In the genomic region with DNA sequence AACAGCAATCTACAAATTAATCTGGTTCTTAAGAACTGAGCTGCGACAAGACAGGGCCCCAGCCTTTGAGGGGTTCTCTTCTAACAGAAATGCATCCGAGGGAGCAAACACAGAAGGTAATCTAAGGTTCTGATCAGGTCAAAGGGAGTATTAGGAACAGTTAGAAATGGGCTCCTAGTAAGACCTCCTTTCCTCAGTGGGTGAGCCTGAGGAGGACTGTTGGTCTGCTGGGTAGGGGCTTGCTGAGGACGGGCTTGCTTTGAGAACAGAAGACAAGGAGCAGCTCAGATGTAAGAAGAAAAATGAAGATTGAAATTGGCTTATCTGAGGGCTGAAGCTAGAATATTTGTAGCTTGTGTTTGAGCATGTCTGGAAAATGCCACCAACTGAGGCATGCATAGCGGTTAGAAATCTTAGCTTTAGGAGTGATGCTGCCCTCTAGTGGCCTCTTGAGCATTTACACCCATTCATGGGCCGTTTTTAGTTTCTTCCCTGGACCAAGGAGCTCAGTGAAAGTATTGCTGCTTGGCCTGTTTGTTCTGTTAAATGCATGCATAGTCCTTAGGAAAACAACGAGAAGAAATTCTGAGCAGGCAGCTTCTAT, we compare ENCODE assay signal across 8 mouse cellular contexts. TPM values are rescaled to one million over a fixed set of nuclear protein-coding genes. Genes with fewer than 3 reads are reported as not detected.
DNase-seq lines count a peak whose midpoint lies in the region; ATAC-seq and TF ChIP-seq lines count a peak whose summit lies in the region.

No protein-coding gene starts in this region.

- ATAC-seq in forebrain, embryonic 12.5 days (ENCODE audit: low FRiP score) = peak; percentile 72
- ATAC-seq in limb, embryonic 12.5 days (ENCODE audit: insufficient number of reproducible peaks, insufficient read depth, low FRiP score, low TSS enrichment, low read depth) = no peak
- peak; percentile 55; the same call in 1 of the 2 replicates for ATAC-seq in neural tube, embryonic 11.5 days (ENCODE audit: insufficient read depth, low FRiP score, low TSS enrichment)

- H3K9ac ChIP-seq in forebrain, embryonic 12.5 days = no peak overlapping the region
- H3K9ac ChIP-seq in limb, embryonic 12.5 days (replicated peaks) = no peak overlapping the region
- H3K9ac ChIP-seq in neural tube, embryonic 11.5 days (ENCODE audit: low read length) = no peak overlapping the region

- H3K27me3 ChIP-seq in thymus, adult 2 months (ENCODE audit: control insufficient read depth, insufficient read depth, low read length) = no peaks in the 10 kb centered on the region
- H3K27me3 ChIP-seq in forebrain, embryonic 12.5 days = no peaks in the 10 kb centered on the region
- no peaks in the 10 kb centered on the region for H3K27me3 ChIP-seq in limb, embryonic 12.5 days
- H3K27me3 ChIP-seq in neural tube, embryonic 11.5 days (ENCODE audit: control insufficient read depth, insufficient read depth, low read length) = no peaks in the 10 kb centered on the region

- H3K36me3 ChIP-seq in thymus, adult 2 months (ENCODE audit: control insufficient read depth, insufficient read depth, low read length) = no peaks in the 10 kb centered on the region
- no peaks in the 10 kb centered on the region for H3K36me3 ChIP-seq in forebrain, embryonic 12.5 days (replicated peaks)
- peaks cover 19% of the 10 kb centered on the region for H3K36me3 ChIP-seq in limb, embryonic 12.5 days
- no peaks in the 10 kb centered on the region for H3K36me3 ChIP-seq in neural tube, embryonic 11.5 days (ENCODE audit: control insufficient read depth, insufficient read depth, low read length)

- WGBS in thymus, adult 2 months = 43% methylated on average over 6 of the region's 6 CpGs
- WGBS in forebrain, embryonic 12.5 days = 38% methylated on average over 6 of the region's 6 CpGs
- 33% methylated on average over 6 of the region's 6 CpGs for WGBS in limb, embryonic 12.5 days
- 37% methylated on average over 6 of the region's 6 CpGs for WGBS in neural tube, embryonic 11.5 days

- TF ChIP-seq POLR2A in thymus, adult 2 months (IDR thresholded peaks at IDR 0.05; ENCODE audit: control insufficient read depth, extremely low read depth, insufficient read depth, low read length, poor library complexity) = no peak

- DNase-seq in thymus, adult 2 months = peak; percentile 13
- no peak for DNase-seq in thymus, adult 18-20 months
- DNase-seq in c-Kit-positive CD71-positive TER-119-positive erythroid progenitor cells, embryonic 14.5 days (ENCODE audit: low spot score) = peak; percentile 55
- peak; percentile 4 to 23 for DNase-seq in kidney, adult 8-10 months
- peak; percentile 62 for DNase-seq in neural tube, embryonic 11.5 days (ENCODE audit: low spot score)
- DNase-seq in thymus, postnatal 4 days = peak; percentile 37

- H3K27ac ChIP-seq in thymus, adult 2 months (ENCODE audit: control insufficient read depth, insufficient read depth, low read length) = no peak overlapping the region
- no peak overlapping the region for H3K27ac ChIP-seq in forebrain, embryonic 12.5 days
- H3K27ac ChIP-seq in limb, embryonic 12.5 days = peak overlapping the region; percentile 53; the same call in 1 of the 2 replicates
- no peak overlapping the region for H3K27ac ChIP-seq in neural tube, embryonic 11.5 days (ENCODE audit: low read depth, low read length)

- no peak for TF ChIP-seq CTCF in thymus, adult 2 months (IDR thresholded peaks at IDR 0.05; ENCODE audit: borderline replicate concordance, control insufficient read depth, extremely low read depth, insufficient read depth, low read length, poor library complexity)

- H3K4me1 ChIP-seq in thymus, adult 2 months (replicated peaks; ENCODE audit: control insufficient read depth, insufficient read depth, low read length) = no peaks in the 10 kb centered on the region
- peaks cover 9% of the 10 kb centered on the region for H3K4me1 ChIP-seq in forebrain, embryonic 12.5 days
- H3K4me1 ChIP-seq in limb, embryonic 12.5 days (replicated peaks) = peaks cover 37% of the 10 kb centered on the region
- no peaks in the 10 kb centered on the region for H3K4me1 ChIP-seq in neural tube, embryonic 11.5 days (ENCODE audit: control insufficient read depth, insufficient read depth, low read length)

- no peak overlapping the region for H3K4me3 ChIP-seq in thymus, adult 2 months (ENCODE audit: control insufficient read depth, insufficient read depth, low read length)
- no peak overlapping the region for H3K4me3 ChIP-seq in forebrain, embryonic 12.5 days (replicated peaks)
- no peak overlapping the region for H3K4me3 ChIP-seq in limb, embryonic 12.5 days (replicated peaks)
- H3K4me3 ChIP-seq in neural tube, embryonic 11.5 days (ENCODE audit: low read depth, low read length) = no peak overlapping the region

- H3K4me2 ChIP-seq in forebrain, embryonic 12.5 days = no peak overlapping the region
- H3K4me2 ChIP-seq in limb, embryonic 12.5 days = no peak overlapping the region
- no peak overlapping the region for H3K4me2 ChIP-seq in neural tube, embryonic 11.5 days (ENCODE audit: low read depth)

- no peaks in the 10 kb centered on the region for H3K9me3 ChIP-seq in forebrain, embryonic 12.5 days
- H3K9me3 ChIP-seq in limb, embryonic 12.5 days = no peaks in the 10 kb centered on the region
- H3K9me3 ChIP-seq in neural tube, embryonic 11.5 days (ENCODE audit: control insufficient read depth, low read length) = no peaks in the 10 kb centered on the region

RNA-seq across cellular contexts. Expression of a gene that starts 33.5 kb away (rescaled TPM):
- polyA plus RNA-seq in thymus, adult 2 months (2012; rRNA removed) = 0.34 and 0.61 TPM in 2 replicates
- 19.1 and 21.1 TPM in 2 replicates for polyA plus RNA-seq in forebrain, embryonic 12.5 days (2016; fragmentation: Nextera tagmentation; extraction: Ambion mirVana)
- polyA plus RNA-seq in limb, embryonic 12.5 days (2016; fragmentation: Nextera tagmentation; extraction: Ambion mirVana) = 3.4 TPM in 2 replicates
- 19.1 and 19.9 TPM in 2 replicates for polyA plus RNA-seq in neural tube, embryonic 11.5 days (2014; fragmentation: Nextera tagmentation; extraction: Ambion mirVana)

RNA-seq across cellular contexts. Expression of a gene that starts 43.2 kb away (rescaled TPM):
- polyA plus RNA-seq in thymus, adult 2 months (2012; rRNA removed) = not detected in 2 replicates
- not detected in 2 replicates for polyA plus RNA-seq in forebrain, embryonic 12.5 days (2016; fragmentation: Nextera tagmentation; extraction: Ambion mirVana)
- not detected in 2 replicates for polyA plus RNA-seq in limb, embryonic 12.5 days (2016; fragmentation: Nextera tagmentation; extraction: Ambion mirVana)
- polyA plus RNA-seq in neural tube, embryonic 11.5 days (2014; fragmentation: Nextera tagmentation; extraction: Ambion mirVana) = not detected in 2 replicates

Comparison
In these comparisons a context has a peak if more than half of its experiments do, and no peak if none do; other contexts are left out.
1. DNase-seq: peak in thymus, adult 2 months (single experiment), c-Kit-positive CD71-positive TER-119-positive erythroid progenitor cells, embryonic 14.5 days (single experiment), kidney, adult 8-10 months (2 of 2), neural tube, embryonic 11.5 days (single experiment) and thymus, postnatal 4 days (single experiment); none in thymus, adult 18-20 months (0 of 2).